Mouse (Mus musculus) hindbrain, embryonic 13.5 days (tissue): Measurements from ENCODE around the gene Mast4. TPM values are rescaled to one million over a fixed set of nuclear protein-coding genes. Genes with fewer than 3 reads are reported as not detected.
A peak's percentile ranks its signal among the peaks of the same experiment; 100 is the strongest.

ENCODE experiments used
- ATAC-seq: fragments of 200-750 bp; cut with Nextera tagmentation; 2 replicates; pipeline ENCODE4 v1.8.0; 2017; ENCODE audit warnings: moderate TSS enrichment; ENCODE audit not compliant: low FRiP score
- H3K27ac ChIP-seq: fragments of 300-500 bp; sonication (generic); 2 replicates; pipeline ENCODE4 v1.5.1; 2015; ENCODE audit warnings: inconsistent platforms, mild to moderate bottlenecking, moderate library complexity
- H3K27me3 ChIP-seq: fragments of 300-500 bp; sonication (generic); 2 replicates; pipeline ENCODE4 v1.6.1; 2015; ENCODE audit warnings: mild to moderate bottlenecking, inconsistent platforms
- H3K36me3 ChIP-seq: fragments of 300-500 bp; sonication (generic); 2 replicates; pipeline ENCODE4 v1.6.1; 2015; ENCODE audit warnings: mild to moderate bottlenecking, inconsistent platforms
- H3K4me1 ChIP-seq: fragments of 300-500 bp; sonication (generic); replicated peaks from 2 replicates; pipeline ENCODE4 v1.6.1; 2015; ENCODE audit warnings: inconsistent platforms
- H3K4me2 ChIP-seq: fragments of 300-500 bp; sonication (generic); 2 replicates; pipeline ENCODE4 v1.6.1; 2015; ENCODE audit warnings: inconsistent platforms, mild to moderate bottlenecking, moderate library complexity
- H3K4me3 ChIP-seq: fragments of 300-500 bp; sonication (generic); 2 replicates; pipeline ENCODE4 v1.5.1; 2015; ENCODE audit warnings: mild to moderate bottlenecking, inconsistent platforms
- H3K9ac ChIP-seq: fragments of 300-500 bp; sonication (generic); 2 replicates; pipeline ENCODE4 v1.6.1; 2015; ENCODE audit warnings: mild to moderate bottlenecking, inconsistent platforms
- H3K9me3 ChIP-seq: fragments of 300-500 bp; sonication (generic); 2 replicates; pipeline ENCODE4 v1.6.1; 2016; ENCODE audit warnings: inconsistent platforms
- WGBS: fragments of 180-500 bp; shearing (Covaris S2); methylation state at CpG from one replicate; pipeline ENCODE4 v1.1.7; 2015; 5-methylcytosine and 5-hydroxymethylcytosine counted together
- polyA plus RNA-seq: library from polyadenylated mRNA; unstranded; fragments of >200 nt; fragmentation: Nextera tagmentation; extraction: Ambion mirVana; gene quantifications from 2 replicates; pipeline ENCODE4 v1.2.1, GENCODE M21; 2015

Mast4 gene
- polyA plus RNA-seq, 1 experiment from 2014 or later, result 29.7 TPM

GRCm38 (mm10) chr13:103151944-103152343 is 182.4 kb downstream of the Mast4 start:
- 84% methylated on average over 8 of the region's 8 CpGs for WGBS
- Histone ChIP-seq H3K4me3 (no peak overlapping the region), H3K9me3 (no peaks in the 10 kb centered on the region), H3K4me1 (peaks cover 26% of the 10 kb centered on the region), H3K36me3 (no peaks in the 10 kb centered on the region), H3K27ac (no peak overlapping the region), H3K27me3 (no peaks in the 10 kb centered on the region), H3K4me2 (no peak overlapping the region), H3K9ac (no peak overlapping the region)
- ATAC-seq, result no peak

GRCm38 (mm10) chr13:103151171-103151570 is 183.1 kb downstream of the Mast4 start:
- Histone ChIP-seq H3K27ac (no peak overlapping the region), H3K9me3 (no peaks in the 10 kb centered on the region), H3K4me3 (no peak overlapping the region), H3K36me3 (no peaks in the 10 kb centered on the region), H3K9ac (no peak overlapping the region), H3K4me1 (peaks cover 26% of the 10 kb centered on the region), H3K27me3 (no peaks in the 10 kb centered on the region), H3K4me2 (no peak overlapping the region)
- no peak for ATAC-seq
- WGBS, result 33% methylated on average over 11 of the region's 11 CpGs

- no peaks in the 10 kb centered on the region for H3K36me3 ChIP-seq
- no peak overlapping the region for H3K9ac ChIP-seq
- WGBS, result 68% methylated on average over 4 of the region's 4 CpGs
- ATAC-seq, result 0 out of 2 replicates have a peak, but pooled peaks have one; percentile 43
- H3K27ac ChIP-seq, result no peak overlapping the region
- H3K4me2 ChIP-seq, result no peak overlapping the region
- H3K27me3 ChIP-seq, result no peaks in the 10 kb centered on the region
- H3K4me1 ChIP-seq, result peaks cover 31% of the 10 kb centered on the region
- H3K4me3 ChIP-seq, result no peak overlapping the region
- no peaks in the 10 kb centered on the region for H3K9me3 ChIP-seq
Measured at GRCm38 (mm10) chr13:103150671-103151070, 183.6 kb downstream of the Mast4 start.

- 76% methylated on average over 7 of the region's 7 CpGs for WGBS
- Histone ChIP-seq H3K4me3 (no peak overlapping the region), H3K36me3 (no peaks in the 10 kb centered on the region), H3K9me3 (no peaks in the 10 kb centered on the region), H3K27me3 (no peaks in the 10 kb centered on the region), H3K4me2 (no peak overlapping the region), H3K9ac (no peak overlapping the region), H3K27ac (peak overlapping the region; percentile 36), H3K4me1 (peaks cover 30% of the 10 kb centered on the region)
- no peak for ATAC-seq
Measured at GRCm38 (mm10) chr13:103149415-103149814, 184.9 kb downstream of the Mast4 start.

- peaks cover 13% of the 10 kb centered on the region for H3K4me1 ChIP-seq
- H3K27ac ChIP-seq, result no peak overlapping the region
- no peaks in the 10 kb centered on the region for H3K36me3 ChIP-seq
- no peak overlapping the region for H3K4me2 ChIP-seq
- H3K4me3 ChIP-seq, result no peak overlapping the region
- no peak overlapping the region for H3K9ac ChIP-seq
- no peak for ATAC-seq
- WGBS, result 66% methylated on average over 5 of the region's 5 CpGs
- H3K9me3 ChIP-seq, result no peaks in the 10 kb centered on the region
- H3K27me3 ChIP-seq, result no peaks in the 10 kb centered on the region
Measured at GRCm38 (mm10) chr13:103144343-103144742, 190.0 kb downstream of the Mast4 start.

- H3K27me3 ChIP-seq, result no peaks in the 10 kb centered on the region
- H3K4me1 ChIP-seq, result peaks cover 9% of the 10 kb centered on the region
- no peak overlapping the region for H3K9ac ChIP-seq
- WGBS, result 66% methylated on average over 5 of the region's 5 CpGs
- ATAC-seq, result no peak
- H3K4me2 ChIP-seq, result no peak overlapping the region
- no peaks in the 10 kb centered on the region for H3K36me3 ChIP-seq
- no peaks in the 10 kb centered on the region for H3K9me3 ChIP-seq
- H3K27ac ChIP-seq, result no peak overlapping the region
- no peak overlapping the region for H3K4me3 ChIP-seq
Measured at GRCm38 (mm10) chr13:103141304-103141703, 193.0 kb downstream of the Mast4 start.

- Histone ChIP-seq H3K36me3 (no peaks in the 10 kb centered on the region), H3K4me2 (no peak overlapping the region), H3K9ac (no peak overlapping the region), H3K4me1 (peaks cover 9% of the 10 kb centered on the region), H3K9me3 (no peaks in the 10 kb centered on the region), H3K4me3 (no peak overlapping the region), H3K27me3 (no peaks in the 10 kb centered on the region), H3K27ac (no peak overlapping the region)
- 91% methylated on average over 13 of the region's 13 CpGs for WGBS
- no peak for ATAC-seq
Measured at GRCm38 (mm10) chr13:103140051-103140450, 194.2 kb downstream of the Mast4 start.

- Histone ChIP-seq H3K4me2 (no peak overlapping the region), H3K27ac (no peak overlapping the region), H3K4me3 (no peak overlapping the region), H3K4me1 (peaks cover 10% of the 10 kb centered on the region), H3K9me3 (no peaks in the 10 kb centered on the region), H3K27me3 (no peaks in the 10 kb centered on the region), H3K36me3 (no peaks in the 10 kb centered on the region), H3K9ac (no peak overlapping the region)
- no peak for ATAC-seq
Measured at GRCm38 (mm10) chr13:103138298-103138697, 196.0 kb downstream of the Mast4 start.

GRCm38 (mm10) chr13:103135224-103135883 is 198.9 kb downstream of the Mast4 start:
- H3K4me2 ChIP-seq, result peak overlapping the region; percentile 36
- H3K27ac ChIP-seq, result peak overlapping the region; percentile 58
- no peak overlapping the region for H3K9ac ChIP-seq
- no peaks in the 10 kb centered on the region for H3K27me3 ChIP-seq
- 45% methylated on average over 17 of the region's 17 CpGs for WGBS
- no peaks in the 10 kb centered on the region for H3K9me3 ChIP-seq
- ATAC-seq, result peak; percentile 82
- H3K4me3 ChIP-seq, result no peak overlapping the region
- peaks cover 12% of the 10 kb centered on the region for H3K4me1 ChIP-seq
- no peaks in the 10 kb centered on the region for H3K36me3 ChIP-seq

GRCm38 (mm10) chr13:103131781-103132180 is 202.5 kb downstream of the Mast4 start:
- no peaks in the 10 kb centered on the region for H3K36me3 ChIP-seq
- WGBS, result 88% methylated on average over 2 of the region's 2 CpGs
- no peaks in the 10 kb centered on the region for H3K9me3 ChIP-seq
- no peak for ATAC-seq
- no peaks in the 10 kb centered on the region for H3K27me3 ChIP-seq
- no peak overlapping the region for H3K4me2 ChIP-seq
- no peak overlapping the region for H3K9ac ChIP-seq
- 0 out of 2 replicates have a peak overlapping the region, but pooled peaks have one; percentile 37 for H3K27ac ChIP-seq
- H3K4me1 ChIP-seq, result peaks cover 18% of the 10 kb centered on the region
- H3K4me3 ChIP-seq, result no peak overlapping the region

GRCm38 (mm10) chr13:103129130-103129797 is 205.0 kb downstream of the Mast4 start:
- Histone ChIP-seq H3K4me1 (peaks cover 13% of the 10 kb centered on the region), H3K4me2 (no peak overlapping the region), H3K9me3 (no peaks in the 10 kb centered on the region), H3K4me3 (no peak overlapping the region), H3K27ac (no peak overlapping the region), H3K27me3 (no peaks in the 10 kb centered on the region), H3K36me3 (no peaks in the 10 kb centered on the region), H3K9ac (peak overlapping the region; percentile 40; the same call in 1 of the 2 replicates)
- ATAC-seq, result no peak
- WGBS, result 68% methylated on average over 6 of the region's 6 CpGs

GRCm38 (mm10) chr13:103128729-103129128 is 205.6 kb downstream of the Mast4 start:
- no peak for ATAC-seq
- no peak overlapping the region for H3K27ac ChIP-seq
- H3K9me3 ChIP-seq, result no peaks in the 10 kb centered on the region
- H3K27me3 ChIP-seq, result no peaks in the 10 kb centered on the region
- peaks cover 13% of the 10 kb centered on the region for H3K4me1 ChIP-seq
- no peak overlapping the region for H3K9ac ChIP-seq
- WGBS, result 54% methylated on average over 7 of the region's 7 CpGs
- no peak overlapping the region for H3K4me3 ChIP-seq
- no peaks in the 10 kb centered on the region for H3K36me3 ChIP-seq
- no peak overlapping the region for H3K4me2 ChIP-seq

GRCm38 (mm10) chr13:103127594-103127993 is 206.7 kb downstream of the Mast4 start:
- H3K9me3 ChIP-seq, result no peaks in the 10 kb centered on the region
- no peak overlapping the region for H3K9ac ChIP-seq
- H3K27me3 ChIP-seq, result no peaks in the 10 kb centered on the region
- no peaks in the 10 kb centered on the region for H3K36me3 ChIP-seq
- 94% methylated on average over 5 of the region's 5 CpGs for WGBS
- no peak overlapping the region for H3K4me2 ChIP-seq
- H3K4me1 ChIP-seq, result peaks cover 13% of the 10 kb centered on the region
- no peak overlapping the region for H3K27ac ChIP-seq
- no peak overlapping the region for H3K4me3 ChIP-seq
- ATAC-seq, result no peak
